Mouse (Mus musculus) right cerebral cortex, postnatal 4 days (tissue): ENCODE results near the gene Ccnd3.

Experiments
- DNase-seq: peaks from one replicate; pipeline ENCODE4 v3.0.0-alpha.2; 2022

The Ccnd3 gene

DNA sequence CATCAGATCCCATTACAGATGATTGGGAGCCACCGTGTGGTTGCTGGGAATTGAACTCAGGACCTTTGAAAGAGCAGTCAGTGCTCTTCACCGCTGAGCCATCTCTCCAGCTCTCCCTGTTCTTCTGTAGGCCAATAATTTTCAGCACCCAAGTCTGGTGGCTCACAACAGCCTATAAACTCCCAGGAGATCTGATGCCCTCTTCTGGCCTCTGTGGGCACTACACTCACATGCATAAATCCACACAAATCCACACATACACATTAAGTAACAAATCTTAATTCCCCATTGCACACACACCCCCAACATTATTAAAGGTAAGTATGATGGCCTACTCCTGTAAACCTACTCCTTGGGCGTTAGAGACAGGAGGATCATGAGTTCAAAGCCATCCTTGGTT is 11.4 kb downstream of the Ccnd3 start:
- DNase-seq, result no peak

DNA sequence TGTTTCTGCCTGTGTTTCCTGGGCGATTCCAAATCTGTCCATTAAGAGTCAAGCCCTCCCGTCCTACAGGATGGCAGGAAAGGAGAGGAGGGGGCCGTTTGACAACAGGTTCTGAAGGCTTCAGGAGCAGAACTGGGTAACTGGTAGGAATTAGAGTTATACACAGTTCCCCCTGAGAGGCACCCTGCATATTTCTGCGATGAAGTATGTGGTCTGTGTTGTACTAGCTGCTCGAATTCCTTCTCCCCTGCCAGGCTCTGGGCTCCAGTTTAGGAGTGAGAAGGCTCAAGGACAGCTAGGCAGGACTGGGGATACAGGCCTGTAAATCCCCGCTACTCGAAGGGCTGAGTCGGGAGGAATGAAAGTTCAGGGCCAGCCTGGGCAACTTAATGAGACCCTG is 13.4 kb downstream of the Ccnd3 start:
- DNase-seq, result no peak

DNA sequence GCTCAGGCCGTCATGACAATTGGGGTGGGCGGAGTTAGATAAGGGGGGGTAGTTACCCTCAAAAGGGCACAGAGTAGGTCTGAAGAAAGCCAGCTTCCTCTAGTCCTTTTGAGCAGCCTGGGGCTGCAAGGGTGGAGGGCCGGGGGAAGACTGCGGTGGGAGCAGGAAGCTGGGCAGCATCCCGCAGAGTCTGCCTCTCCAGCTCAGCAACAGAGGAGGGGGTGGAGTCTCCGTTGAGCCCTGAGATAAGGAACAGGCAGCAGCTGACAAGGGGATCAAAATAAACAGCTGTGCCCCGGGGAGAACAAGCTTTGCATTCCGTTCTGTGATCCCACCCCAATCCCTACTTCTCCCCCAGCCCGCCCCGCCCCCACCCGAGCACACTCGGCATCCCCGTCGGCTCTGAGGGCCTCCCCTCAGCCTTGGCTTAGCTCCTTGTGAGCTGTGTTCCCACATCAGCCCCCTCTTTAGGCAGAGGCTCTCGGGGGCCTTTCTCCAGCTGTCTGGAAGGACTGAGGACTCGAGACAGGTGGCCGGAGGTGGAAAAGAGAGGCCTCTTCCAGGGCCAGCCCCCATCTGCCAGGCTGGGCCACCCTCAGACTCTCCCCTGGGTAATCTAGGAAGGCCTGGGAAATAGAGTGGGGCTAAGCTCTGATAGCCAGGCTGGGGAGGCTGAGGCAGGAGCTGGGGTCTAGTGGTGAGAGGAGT is 16.9 kb downstream of the Ccnd3 start:
- DNase-seq, result peak; percentile 31

DNA sequence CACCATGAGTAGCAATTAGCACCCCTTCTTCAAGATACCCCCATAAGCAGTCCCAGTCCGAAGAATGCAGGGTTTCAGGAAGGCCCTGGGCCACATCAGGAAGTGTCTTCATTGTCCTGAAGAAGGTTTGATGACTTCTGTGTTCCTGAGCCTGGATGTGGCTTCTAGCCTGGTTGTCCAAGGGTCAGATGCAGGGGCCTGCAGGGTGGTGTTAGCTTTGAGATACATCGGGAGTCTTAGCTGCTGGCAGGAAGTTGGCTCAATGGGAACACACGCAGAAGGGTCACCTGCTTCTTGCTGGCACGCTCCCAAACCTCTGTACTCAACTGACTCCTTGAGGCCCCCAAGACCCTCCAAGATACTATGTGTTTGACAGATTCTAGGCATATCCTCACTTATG is 17.7 kb downstream of the Ccnd3 start:
- DNase-seq, result no peak

DNA sequence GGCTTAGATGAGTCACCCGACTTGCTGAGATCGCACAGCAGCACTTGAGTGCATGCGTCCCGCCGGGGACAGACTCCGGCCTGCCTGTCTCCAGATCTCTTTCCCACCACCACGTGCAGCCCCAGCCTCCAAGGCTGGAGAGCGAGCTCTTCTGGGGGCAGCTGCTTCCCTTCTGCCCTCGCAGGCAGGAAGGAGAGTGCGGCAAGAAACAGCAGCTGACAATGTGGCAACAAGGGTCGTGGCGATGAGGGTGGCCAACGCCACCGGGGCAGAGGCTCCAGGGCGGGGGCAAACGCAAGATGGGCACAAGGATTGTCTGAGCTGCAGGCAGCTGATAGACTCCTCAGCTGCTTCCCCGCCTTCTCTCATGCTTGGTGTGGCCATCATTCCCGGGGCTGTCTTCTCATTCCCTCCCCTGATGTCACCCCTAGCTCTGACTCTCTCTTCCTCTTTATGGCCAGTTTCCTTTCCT is 18.4 kb downstream of the Ccnd3 start:
- DNase-seq, result no peak

DNA sequence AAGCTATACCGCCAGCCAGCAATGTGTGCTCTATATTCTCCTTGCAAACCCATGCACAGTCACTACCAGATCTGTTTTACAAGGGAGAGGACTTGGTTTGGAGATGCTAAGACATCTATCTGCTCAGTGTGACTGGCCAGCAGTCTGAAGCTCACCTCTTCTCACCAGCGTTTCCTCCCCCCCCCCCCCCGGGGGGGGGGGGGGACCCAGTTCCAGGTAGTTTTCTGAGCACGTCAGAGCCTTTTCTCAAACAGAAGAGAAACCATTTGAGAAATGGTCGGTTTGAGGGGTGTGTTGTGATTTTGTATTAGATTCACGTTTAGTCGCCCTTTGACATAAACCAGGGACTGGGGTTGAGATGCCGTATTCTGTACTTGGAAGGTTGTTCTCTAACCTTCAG is 19.2 kb downstream of the Ccnd3 start:
- no peak for DNase-seq

DNA sequence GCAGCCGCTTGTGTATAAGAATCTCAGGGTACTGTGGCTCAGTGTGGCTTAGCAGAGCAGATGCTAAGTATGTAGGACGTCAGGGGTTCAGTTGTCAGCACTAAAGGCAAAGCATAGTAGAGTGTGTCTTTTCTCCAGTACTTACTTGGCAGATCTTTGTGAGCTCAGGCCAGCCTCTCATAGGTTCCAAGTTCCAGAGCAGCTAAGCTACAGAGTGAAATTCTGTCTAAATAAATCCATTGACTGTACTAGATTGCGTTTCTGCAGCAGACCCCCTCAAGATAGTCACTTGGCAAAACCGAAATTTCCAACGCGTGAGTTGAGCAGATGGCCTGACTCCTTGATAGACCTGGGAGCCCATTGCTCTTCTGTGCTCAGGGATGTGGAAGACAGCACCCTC is 20.1 kb downstream of the Ccnd3 start:
- DNase-seq, result no peak

DNA sequence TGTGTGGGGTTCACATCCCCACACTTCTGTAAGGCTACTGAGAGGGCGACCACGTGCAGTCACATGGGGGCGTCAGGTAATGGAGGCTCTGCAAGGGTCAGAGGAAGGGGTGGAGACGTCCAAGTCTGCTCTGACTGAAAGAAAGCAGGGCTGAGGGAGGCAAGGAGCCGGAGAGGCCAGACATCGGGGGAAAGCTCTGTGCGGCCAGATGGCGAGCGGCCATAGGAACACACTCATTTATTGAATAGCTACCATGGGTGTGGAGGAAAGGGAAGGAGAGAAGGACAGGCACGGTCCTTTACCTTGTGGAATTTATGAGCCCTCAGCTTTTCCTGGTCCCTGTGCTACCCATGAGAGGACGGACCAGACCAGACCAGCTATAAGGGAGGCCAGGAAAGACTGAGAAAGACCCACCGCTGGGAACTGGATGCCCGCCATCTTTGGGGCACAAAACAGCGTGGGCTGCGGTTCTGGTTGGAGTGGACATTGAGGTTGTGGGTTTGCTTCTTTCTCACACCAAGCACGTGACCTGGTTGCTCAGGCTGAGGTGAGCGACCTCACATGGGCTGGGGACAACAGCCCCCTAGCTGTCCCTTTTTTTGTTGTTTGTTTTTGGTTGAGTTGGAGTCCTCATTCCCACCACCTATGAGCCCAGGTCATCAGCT is 22.1 kb downstream of the Ccnd3 start:
- DNase-seq, result no peak

DNA sequence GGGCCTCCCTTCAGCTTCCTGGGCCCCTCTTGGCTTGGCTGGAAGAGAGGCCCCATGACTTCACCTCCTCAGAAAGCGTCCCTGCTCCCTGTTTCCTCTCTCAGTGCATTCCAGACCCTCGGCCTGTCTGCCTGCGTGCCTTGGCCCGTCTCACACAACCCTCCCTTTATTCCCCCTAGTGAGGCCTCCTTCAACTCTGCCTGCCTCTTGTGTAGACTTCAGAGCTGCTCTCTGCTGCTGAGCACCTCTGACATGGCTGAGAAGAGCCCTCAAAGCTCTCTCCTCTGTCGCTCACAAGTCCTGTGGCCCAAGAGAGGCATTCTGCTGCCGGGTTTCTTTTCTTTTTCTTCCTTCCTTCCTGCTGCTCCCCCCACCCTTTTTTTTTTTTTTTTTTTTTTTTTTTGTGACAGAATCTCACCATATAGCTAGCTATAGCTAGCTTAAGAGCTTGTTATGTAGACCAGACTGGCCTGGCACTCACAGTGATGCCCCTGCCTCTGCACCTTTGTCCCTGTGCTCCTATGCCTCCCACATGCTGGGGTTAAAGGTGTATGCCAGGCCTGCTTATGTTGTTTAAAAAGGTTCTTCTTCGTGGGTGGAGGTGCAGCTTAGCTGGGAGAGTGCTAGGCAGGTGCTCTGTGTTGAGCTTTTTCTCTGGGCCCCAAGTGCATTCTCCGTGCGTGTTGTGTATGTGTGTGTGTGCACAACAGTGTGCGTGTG is 22.9 kb downstream of the Ccnd3 start:
- DNase-seq, result no peak

DNA sequence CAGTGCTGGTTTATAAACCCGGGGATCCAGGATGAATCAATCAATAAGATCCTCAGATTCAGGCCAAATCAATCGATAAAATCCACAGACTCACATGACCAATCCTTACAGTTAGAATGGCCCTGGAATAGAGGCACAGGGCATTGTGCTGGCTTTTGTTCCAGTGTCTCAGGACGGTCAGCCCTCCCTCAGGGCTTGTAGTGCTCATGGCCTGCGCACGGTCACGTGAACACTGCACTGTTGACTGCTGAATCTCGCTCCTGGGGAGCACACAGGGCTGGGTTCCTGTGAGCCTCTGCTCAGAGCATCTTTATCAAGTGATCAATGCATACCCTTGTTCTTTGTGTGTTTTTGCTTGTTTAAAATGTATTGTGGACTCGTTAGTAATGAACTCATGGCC is 24.1 kb downstream of the Ccnd3 start:
- DNase-seq, result no peak

DNA sequence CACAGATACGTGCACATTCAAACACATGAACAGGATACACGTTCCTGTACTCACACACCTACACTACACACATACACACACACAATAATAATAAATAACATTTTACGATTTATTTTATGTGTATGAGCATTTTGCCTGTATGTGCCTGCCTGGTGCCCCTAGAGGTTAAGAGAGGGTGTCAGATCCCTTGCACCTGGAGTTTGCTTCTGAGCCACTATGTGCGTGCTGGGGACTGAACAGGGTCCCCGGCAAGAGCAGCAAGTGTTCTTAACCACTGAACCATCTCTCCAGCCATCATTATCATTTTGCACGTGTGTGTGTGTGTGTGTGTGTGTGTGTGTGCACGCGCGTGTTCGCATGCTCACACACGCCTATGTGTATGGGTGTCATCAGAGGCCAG is 24.7 kb downstream of the Ccnd3 start:
- DNase-seq, result no peak

DNA sequence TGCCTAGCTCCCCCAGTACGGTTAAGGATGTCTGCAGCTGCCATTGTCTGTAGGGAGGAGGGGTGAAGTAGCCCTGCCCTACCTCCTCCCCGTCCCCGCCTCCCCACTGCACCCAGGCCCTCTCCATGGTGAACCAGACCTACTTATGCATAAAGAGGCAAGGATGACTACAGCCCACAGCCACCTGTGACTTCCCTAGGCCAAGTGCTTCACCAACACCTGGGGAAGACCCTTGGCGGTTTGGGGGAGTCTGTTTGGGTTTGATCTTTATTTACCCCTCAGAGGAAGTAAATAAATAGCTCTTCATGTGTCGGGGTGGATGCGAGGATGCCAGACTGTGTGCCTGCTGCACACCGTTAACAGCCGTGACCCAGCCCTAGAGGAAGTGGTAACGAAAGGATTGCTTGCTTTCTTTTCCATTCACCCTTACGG is 26.6 kb downstream of the Ccnd3 start:
- no peak for DNase-seq

DNA sequence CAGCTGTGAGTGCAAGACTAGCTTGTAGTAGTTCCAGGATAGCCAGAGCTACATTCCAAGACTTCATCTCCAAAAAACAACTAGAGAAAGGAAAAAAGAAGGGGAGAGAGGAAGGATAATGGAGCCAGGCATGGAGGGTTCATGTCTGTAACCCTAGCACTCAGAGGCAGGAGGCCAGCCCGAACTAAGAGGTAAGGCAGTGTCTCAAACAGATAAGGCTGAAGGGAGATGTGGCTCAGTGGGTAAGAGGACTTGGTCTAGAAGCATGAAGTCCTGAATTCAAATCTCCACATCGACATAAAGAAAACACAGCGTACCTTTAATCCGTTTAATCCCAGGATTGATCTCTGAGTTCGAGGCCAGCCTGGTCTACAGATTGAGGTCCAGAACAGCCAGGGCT is 27.5 kb downstream of the Ccnd3 start:
- no peak for DNase-seq

DNA sequence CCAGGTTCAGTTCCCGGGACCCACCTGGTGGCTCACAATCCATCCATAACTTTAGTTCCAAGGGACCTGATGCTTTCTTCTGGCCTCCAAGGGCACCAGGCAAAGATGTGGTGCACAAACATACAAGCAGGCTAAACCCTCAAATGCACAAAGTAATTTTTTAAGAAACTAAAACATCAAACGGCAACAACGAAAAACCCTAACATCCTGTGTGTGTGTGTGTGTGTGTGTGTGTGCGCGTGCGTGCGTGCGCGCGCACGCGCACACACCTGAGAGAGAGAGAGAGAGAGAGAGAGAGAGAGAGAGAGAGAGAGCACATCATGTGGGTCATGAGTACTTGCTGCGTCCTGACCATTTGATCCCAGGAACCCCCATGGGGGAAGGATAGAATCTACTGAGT is 28.8 kb downstream of the Ccnd3 start:
- no peak for DNase-seq

DNA sequence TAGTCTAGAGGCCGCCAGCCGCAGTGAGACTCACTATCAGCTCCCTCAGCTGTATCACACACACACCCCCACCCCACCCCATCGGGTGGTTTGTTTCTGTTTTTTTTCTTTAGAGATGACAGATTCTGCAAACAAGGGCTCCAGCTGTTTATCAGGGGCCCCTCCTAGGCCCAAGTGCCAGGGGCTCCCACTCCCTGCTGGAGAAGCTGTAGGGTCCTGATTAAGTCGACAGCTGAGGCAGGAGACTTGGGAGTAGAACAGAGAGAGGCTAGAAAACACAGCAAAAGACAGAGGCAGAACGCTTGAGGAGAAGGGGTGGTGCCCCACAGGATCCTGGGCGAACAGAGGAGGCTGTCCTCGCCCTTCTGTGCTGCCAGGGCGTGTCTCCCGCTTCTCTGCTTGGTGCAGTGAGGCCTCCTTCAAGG is 31.0 kb downstream of the Ccnd3 start:
- no peak for DNase-seq

DNA sequence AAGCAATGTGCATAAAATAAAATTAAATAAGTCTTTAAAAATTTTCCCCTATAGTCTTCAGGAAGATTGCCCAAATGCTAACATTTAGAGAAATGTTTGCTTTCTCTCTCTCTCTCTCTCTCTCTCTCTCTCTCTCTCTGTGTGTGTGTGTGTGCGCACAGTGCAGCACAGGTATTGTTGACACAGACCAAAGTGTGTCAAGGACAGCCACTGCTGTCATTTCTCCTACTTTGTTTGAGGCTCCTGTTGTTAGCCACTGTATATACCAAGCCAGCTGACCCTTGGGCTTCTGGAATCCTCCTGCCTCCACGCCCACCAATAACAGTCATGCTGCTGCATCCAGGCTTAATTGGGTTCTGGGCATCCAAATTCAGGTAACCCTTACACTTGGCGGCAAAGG is 33.2 kb downstream of the Ccnd3 start:
- no peak for DNase-seq

DNA sequence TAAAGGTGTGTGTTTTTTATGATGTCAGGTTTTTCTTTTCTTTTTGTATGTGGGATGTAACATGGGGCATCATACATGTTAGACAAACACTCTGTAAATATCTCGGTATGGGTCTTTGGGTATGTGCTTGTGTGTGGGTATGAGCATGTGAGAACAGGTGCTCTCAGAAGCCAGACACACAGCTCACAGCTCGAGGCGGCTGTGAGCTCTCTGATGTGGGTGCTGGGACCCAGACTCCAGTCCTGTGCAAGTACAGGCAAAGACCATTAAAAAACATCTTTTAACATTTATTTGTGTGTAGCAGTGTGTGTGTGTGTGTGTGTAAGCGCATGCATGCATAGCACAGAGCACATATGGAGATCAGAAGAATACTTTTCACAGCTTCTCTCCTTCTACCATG is 34.3 kb downstream of the Ccnd3 start:
- DNase-seq, result no peak

DNA sequence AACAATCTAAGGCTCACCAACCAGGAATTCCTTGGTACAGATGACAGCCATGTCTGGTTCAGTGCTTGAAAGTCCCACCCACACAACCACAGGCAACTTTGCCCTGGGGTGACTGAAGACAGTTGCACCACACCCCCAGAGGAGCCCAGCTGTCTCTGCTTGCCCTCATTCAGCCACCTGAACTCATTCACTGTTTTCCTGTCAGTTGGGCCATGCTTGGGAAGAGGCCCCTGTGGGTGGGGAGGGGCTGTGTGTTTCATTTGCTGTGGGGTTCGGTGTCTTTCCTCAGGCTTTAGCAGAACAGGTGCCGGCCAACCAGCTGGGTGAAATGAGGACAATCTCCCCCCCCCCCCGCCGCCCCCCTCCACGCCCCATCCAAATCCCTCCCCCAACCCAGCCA is 37.2 kb downstream of the Ccnd3 start:
- no peak for DNase-seq

DNA sequence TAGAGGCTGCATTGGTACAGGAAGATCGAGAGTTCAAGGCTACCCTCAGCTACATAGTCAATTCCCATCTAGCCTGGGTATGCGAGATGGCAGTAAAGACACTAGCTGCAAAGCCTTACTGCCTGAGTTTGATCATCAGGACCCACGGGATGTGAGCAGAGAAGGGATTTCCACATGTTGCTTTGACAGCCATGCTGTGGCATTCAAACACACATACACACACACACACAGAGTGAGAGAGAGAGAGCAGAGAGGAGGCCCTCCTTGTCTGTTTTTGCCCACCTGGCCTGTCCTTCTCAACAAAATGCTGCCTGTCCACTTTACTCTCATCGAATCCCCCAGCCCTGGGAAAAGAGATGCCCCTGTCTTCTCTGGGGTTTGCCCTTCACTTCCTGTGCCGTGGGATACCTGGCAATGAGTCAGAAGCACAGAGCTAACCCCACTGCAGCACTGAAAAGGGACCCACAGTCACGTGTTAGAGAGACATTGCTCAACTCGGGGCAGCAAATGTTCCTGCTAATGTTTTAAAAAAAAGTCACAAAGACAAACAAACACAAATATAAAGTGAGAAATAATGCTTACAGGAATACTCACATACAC is 38.3 kb downstream of the Ccnd3 start:
- no peak for DNase-seq

DNA sequence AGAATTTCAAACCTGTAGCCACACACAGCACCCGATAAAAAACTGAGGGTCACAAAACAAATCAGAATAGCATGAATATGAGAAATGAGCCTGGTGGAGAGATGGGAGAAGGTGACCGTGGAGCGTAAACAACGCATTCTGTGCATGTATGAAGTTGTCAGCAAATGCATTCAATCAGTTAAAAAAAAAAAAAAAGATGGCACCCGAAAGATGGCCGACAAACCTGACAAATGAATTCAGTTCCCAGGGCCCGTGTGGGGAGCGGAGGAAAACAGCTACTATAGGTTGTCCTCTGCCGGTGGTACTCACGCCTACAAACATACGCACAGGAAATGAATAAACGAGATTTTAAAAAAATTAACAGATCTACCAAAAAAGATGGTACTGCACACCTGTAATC is 40.3 kb downstream of the Ccnd3 start:
- no peak for DNase-seq

DNA sequence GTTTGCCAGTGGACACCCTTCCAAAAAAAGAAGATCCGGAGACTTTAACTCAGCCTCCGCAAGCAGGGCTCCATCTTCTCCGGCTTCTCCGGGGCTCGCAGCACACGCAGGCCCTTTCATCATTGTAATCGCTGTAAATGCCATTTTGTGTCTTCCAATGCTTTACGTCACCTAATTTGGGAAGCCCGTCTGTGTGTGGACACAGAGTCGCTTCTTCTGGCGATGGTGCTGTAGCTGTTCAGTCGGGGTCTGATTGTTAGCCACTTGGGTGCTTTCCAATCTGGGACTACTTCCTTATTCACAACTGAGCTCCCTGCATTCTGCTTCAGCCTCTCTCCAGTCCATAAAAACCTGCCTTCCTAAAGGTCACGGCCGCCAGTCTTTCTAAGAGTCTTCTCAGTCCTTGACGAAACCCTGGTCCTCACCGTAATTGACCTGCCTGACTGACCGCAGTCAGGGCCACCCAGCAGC is 41.0 kb downstream of the Ccnd3 start:
- DNase-seq, result peak; percentile 9

DNA sequence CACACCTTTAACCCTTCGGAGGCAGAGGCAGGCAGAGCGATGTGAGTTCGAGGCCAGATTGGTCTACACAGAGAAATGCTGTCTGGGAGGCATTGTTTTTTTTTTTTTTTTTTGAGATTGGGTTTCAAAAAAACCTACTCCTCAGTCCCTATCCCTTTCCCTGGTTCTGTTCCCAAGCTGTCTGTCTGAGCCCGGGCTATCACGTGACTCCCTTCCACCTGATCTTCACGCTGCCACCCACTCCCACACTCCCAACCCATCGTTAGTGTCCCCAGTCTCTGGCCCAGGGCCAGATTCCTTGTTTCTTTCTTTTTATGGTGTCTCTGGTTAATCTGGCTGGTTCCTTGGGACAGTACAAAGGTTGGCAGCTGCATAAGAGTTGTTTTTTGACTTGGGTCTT is 46.2 kb downstream of the Ccnd3 start:
- no peak for DNase-seq

DNA sequence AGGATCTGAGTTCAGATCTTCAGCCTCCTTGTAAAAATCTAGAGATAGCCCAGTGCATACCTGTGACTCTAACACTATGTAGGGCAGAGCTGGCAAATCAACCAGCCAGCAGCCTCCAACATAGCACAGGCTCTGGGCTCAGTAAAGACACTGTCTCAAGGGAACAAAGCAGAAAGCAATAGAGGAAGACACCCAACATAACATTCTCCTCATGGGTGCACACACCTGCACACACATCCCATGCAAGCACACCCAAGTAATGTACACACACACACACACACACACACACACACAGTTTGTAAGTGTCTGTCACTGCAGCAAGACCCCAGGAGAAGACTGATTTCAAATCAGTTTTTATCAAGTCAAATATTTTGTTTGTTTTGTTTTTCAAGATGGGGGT is 48.1 kb downstream of the Ccnd3 start:
- DNase-seq, result no peak

DNA sequence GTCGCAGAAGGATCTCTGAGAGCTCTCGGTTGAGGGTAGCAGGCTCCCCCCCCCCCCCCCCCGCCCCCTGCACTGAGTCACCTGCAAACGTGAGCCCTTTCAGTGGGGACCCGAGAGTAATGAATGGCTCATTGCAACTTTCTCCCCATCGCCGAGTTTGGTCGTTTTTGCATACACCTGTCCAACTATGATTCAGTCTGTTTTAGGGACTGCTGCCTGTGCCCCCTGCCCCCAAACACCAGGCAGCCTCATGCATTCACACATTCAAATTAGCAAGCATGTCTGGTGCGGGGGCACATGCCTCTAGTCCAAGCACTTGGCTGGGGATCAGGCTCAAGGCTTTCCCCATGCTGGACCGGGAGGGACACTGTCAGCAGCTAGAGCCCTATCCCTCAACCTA is 49.8 kb downstream of the Ccnd3 start:
- no peak for DNase-seq
